Mouse (Mus musculus): ENCODE results near the gene Actn1. TPM values are rescaled to one million over a fixed set of nuclear protein-coding genes. Genes with fewer than 3 reads are reported as not detected.
"Not testable (repeated sequence)": the region's sequence is repeated elsewhere in the genome, so short reads cannot be mapped to it uniquely, and the experiment has no call there.

Gene Actn1
- 488 and 794 TPM in 2 replicates for polyA plus RNA-seq (2011; ENCODE audit: insufficient read length, low read depth, missing spikeins)

GRCm38 (mm10) chr12:80260056-80260743 lies at the start of gene Actn1:
Gene Actn1 (minus strand): TSS chr12:80260371.
- TF ChIP-seq CTCF (IDR thresholded peaks at IDR 0.05; ENCODE audit: borderline replicate concordance, insufficient read depth, low read length), result no peak
- TF ChIP-seq POLR2A (IDR thresholded peaks at IDR 0.05; ENCODE audit: low read depth, low read length), result peak; percentile 81

GRCm38 (mm10) chr12:80307556-80307955 lies 47.4 kb upstream of the Actn1 start:
- Histone ChIP-seq H3K27ac (ENCODE audit: insufficient read depth, low read length) (no peak overlapping the region), H3K4me3 (ENCODE audit: insufficient read depth, low read length) (no peak overlapping the region), H3K4me1 (ENCODE audit: control insufficient read depth, insufficient read depth, low read length) (no peaks in the 10 kb centered on the region)
- TF ChIP-seq CTCF (IDR thresholded peaks at IDR 0.05; ENCODE audit: borderline replicate concordance, insufficient read depth, low read length) (no peak), POLR2A (IDR thresholded peaks at IDR 0.05; ENCODE audit: low read depth, low read length) (no peak)

More at GRCm38 (mm10) chr12:80260056-80260743, at the start of gene Actn1:
- Histone ChIP-seq H3K4me3 (ENCODE audit: insufficient read depth, low read length) (peak within 1 kb of the TSS; percentile 82), H3K27ac (ENCODE audit: insufficient read depth, low read length) (peak within 1 kb of the TSS; percentile 96), H3K4me1 (ENCODE audit: control insufficient read depth, insufficient read depth, low read length) (peaks cover 11% of the 10 kb centered on the region)

GRCm38 (mm10) chr12:80304518-80304917 lies 44.3 kb upstream of the Actn1 start:
- no peak overlapping the region for H3K4me3 ChIP-seq (ENCODE audit: insufficient read depth, low read length)
- no peak for TF ChIP-seq POLR2A (IDR thresholded peaks at IDR 0.05; ENCODE audit: low read depth, low read length)
- TF ChIP-seq CTCF (IDR thresholded peaks at IDR 0.05; ENCODE audit: borderline replicate concordance, insufficient read depth, low read length), result no peak
- no peak overlapping the region for H3K27ac ChIP-seq (ENCODE audit: insufficient read depth, low read length)
- no peaks in the 10 kb centered on the region for H3K4me1 ChIP-seq (ENCODE audit: control insufficient read depth, insufficient read depth, low read length)

GRCm38 (mm10) chr12:80300833-80301456 lies 40.8 kb upstream of the Actn1 start:
- no peaks in the 10 kb centered on the region for H3K4me1 ChIP-seq (ENCODE audit: control insufficient read depth, insufficient read depth, low read length)
- TF ChIP-seq CTCF (IDR thresholded peaks at IDR 0.05; ENCODE audit: borderline replicate concordance, insufficient read depth, low read length) (no peak), POLR2A (IDR thresholded peaks at IDR 0.05; ENCODE audit: low read depth, low read length) (no peak)
- no peak overlapping the region for H3K4me3 ChIP-seq (ENCODE audit: insufficient read depth, low read length)
- no peak overlapping the region for H3K27ac ChIP-seq (ENCODE audit: insufficient read depth, low read length)

GRCm38 (mm10) chr12:80298714-80299113 lies 38.5 kb upstream of the Actn1 start:
- H3K4me1 ChIP-seq (ENCODE audit: control insufficient read depth, insufficient read depth, low read length), result no peaks in the 10 kb centered on the region
- H3K4me3 ChIP-seq (ENCODE audit: insufficient read depth, low read length), result no peak overlapping the region

GRCm38 (mm10) chr12:80291895-80292435 lies 31.8 kb upstream of the Actn1 start:
- H3K4me3 ChIP-seq (ENCODE audit: insufficient read depth, low read length), result no peak overlapping the region
- TF ChIP-seq POLR2A (IDR thresholded peaks at IDR 0.05; ENCODE audit: low read depth, low read length), result no peak
- no peak for TF ChIP-seq CTCF (IDR thresholded peaks at IDR 0.05; ENCODE audit: borderline replicate concordance, insufficient read depth, low read length)
- H3K27ac ChIP-seq (ENCODE audit: insufficient read depth, low read length), result peak overlapping the region; percentile 95
- H3K4me1 ChIP-seq (ENCODE audit: control insufficient read depth, insufficient read depth, low read length), result peaks cover 12% of the 10 kb centered on the region

More at GRCm38 (mm10) chr12:80298714-80299113, 38.5 kb upstream of the Actn1 start:
- TF ChIP-seq CTCF (IDR thresholded peaks at IDR 0.05; ENCODE audit: borderline replicate concordance, insufficient read depth, low read length), result no peak
- TF ChIP-seq POLR2A (IDR thresholded peaks at IDR 0.05; ENCODE audit: low read depth, low read length), result no peak
- no peak overlapping the region for H3K27ac ChIP-seq (ENCODE audit: insufficient read depth, low read length)

GRCm38 (mm10) chr12:80290964-80291363 lies 30.8 kb upstream of the Actn1 start:
- Histone ChIP-seq H3K27ac (ENCODE audit: insufficient read depth, low read length) (peak overlapping the region; percentile 95; the same call in 1 of the 2 replicates), H3K4me3 (ENCODE audit: insufficient read depth, low read length) (no peak overlapping the region), H3K4me1 (ENCODE audit: control insufficient read depth, insufficient read depth, low read length) (peaks cover 12% of the 10 kb centered on the region)
- no peak for TF ChIP-seq CTCF (IDR thresholded peaks at IDR 0.05; ENCODE audit: borderline replicate concordance, insufficient read depth, low read length)
- TF ChIP-seq POLR2A (IDR thresholded peaks at IDR 0.05; ENCODE audit: low read depth, low read length), result no peak

GRCm38 (mm10) chr12:80290483-80290882 lies 30.3 kb upstream of the Actn1 start:
- no peak for TF ChIP-seq CTCF (IDR thresholded peaks at IDR 0.05; ENCODE audit: borderline replicate concordance, insufficient read depth, low read length)
- no peak for TF ChIP-seq POLR2A (IDR thresholded peaks at IDR 0.05; ENCODE audit: low read depth, low read length)
- H3K4me3 ChIP-seq (ENCODE audit: insufficient read depth, low read length), result no peak overlapping the region
- H3K4me1 ChIP-seq (ENCODE audit: control insufficient read depth, insufficient read depth, low read length), result peaks cover 12% of the 10 kb centered on the region
- no peak overlapping the region for H3K27ac ChIP-seq (ENCODE audit: insufficient read depth, low read length)

GRCm38 (mm10) chr12:80289722-80290121 lies 29.6 kb upstream of the Actn1 start:
- Histone ChIP-seq H3K4me3 (ENCODE audit: insufficient read depth, low read length) (no peak overlapping the region), H3K27ac (ENCODE audit: insufficient read depth, low read length) (no peak overlapping the region), H3K4me1 (ENCODE audit: control insufficient read depth, insufficient read depth, low read length) (peaks cover 12% of the 10 kb centered on the region)
- TF ChIP-seq CTCF (IDR thresholded peaks at IDR 0.05; ENCODE audit: borderline replicate concordance, insufficient read depth, low read length) (no peak), POLR2A (IDR thresholded peaks at IDR 0.05; ENCODE audit: low read depth, low read length) (no peak)

GRCm38 (mm10) chr12:80285890-80286289 lies 25.7 kb upstream of the Actn1 start:
- Histone ChIP-seq H3K27ac (ENCODE audit: insufficient read depth, low read length) (no peak overlapping the region), H3K4me1 (ENCODE audit: control insufficient read depth, insufficient read depth, low read length) (no peaks in the 10 kb centered on the region)
- TF ChIP-seq POLR2A (IDR thresholded peaks at IDR 0.05; ENCODE audit: low read depth, low read length) (no peak), CTCF (IDR thresholded peaks at IDR 0.05; ENCODE audit: borderline replicate concordance, insufficient read depth, low read length) (no peak)

GRCm38 (mm10) chr12:80284251-80284650 lies 24.1 kb upstream of the Actn1 start:
- H3K4me1 ChIP-seq (ENCODE audit: control insufficient read depth, insufficient read depth, low read length); H3K4me3 ChIP-seq (ENCODE audit: insufficient read depth, low read length); H3K27ac ChIP-seq (ENCODE audit: insufficient read depth, low read length): not testable (repeated sequence)

More at GRCm38 (mm10) chr12:80285890-80286289, 25.7 kb upstream of the Actn1 start:
- no peak overlapping the region for H3K4me3 ChIP-seq (ENCODE audit: insufficient read depth, low read length)
